Comparison of ENCODE assay signal across 8 mouse cellular contexts in the genomic region with DNA sequence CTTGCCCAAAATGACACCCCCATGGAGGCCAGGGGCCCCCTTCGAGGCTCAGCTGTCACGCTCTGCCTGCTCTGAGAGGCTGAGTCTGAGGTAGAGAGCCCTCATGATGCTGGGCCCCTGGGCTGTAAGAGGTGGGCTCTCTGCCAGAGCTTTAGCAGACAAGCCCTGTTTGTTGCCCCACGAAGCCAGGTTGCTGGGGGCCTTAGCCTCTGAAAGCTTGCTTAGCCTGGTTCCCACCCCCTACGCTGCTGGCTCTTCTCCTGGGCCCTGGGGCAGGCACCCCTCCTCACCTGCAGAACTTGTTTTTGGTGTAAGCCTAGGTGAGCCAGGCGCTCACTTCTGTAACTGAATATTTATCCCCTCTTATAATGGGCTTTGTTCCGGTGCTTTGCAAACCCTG. TPM values are rescaled to one million over a fixed set of nuclear protein-coding genes. Genes with fewer than 3 reads are reported as not detected.
DNase-seq lines count a peak whose midpoint lies in the region; ATAC-seq and TF ChIP-seq lines count a peak whose summit lies in the region.

No protein-coding gene starts in this region.

- WGBS in cerebellum, adult 2 months = 51% methylated on average over 6 of the region's 6 CpGs
- WGBS in hindbrain, embryonic 10.5 days = 72% methylated on average over 6 of the region's 6 CpGs
- WGBS in hindbrain, embryonic 11.5 days = 76% methylated on average over 6 of the region's 6 CpGs
- WGBS in intestine, postnatal 0 days = 61% methylated on average over 6 of the region's 6 CpGs

- no peaks in the 10 kb centered on the region for H3K9me3 ChIP-seq in hindbrain, embryonic 10.5 days
- H3K9me3 ChIP-seq in hindbrain, embryonic 11.5 days (ENCODE audit: control insufficient read depth, low read length) = no peaks in the 10 kb centered on the region
- H3K9me3 ChIP-seq in intestine, postnatal 0 days (ENCODE audit: control insufficient read depth) = no peaks in the 10 kb centered on the region

- no peak for ATAC-seq in hindbrain, embryonic 11.5 days (ENCODE audit: low FRiP score)
- no peak for ATAC-seq in intestine, postnatal 0 days
- no peak for ATAC-seq in erythroid progenitor cell, adult 5-6 weeks (replicated peaks; ENCODE audit: low FRiP score, poor library complexity, severe bottlenecking)

- H3K4me1 ChIP-seq in cerebellum, adult 2 months (ENCODE audit: control insufficient read depth, insufficient read depth, low read length) = peaks cover 42% of the 10 kb centered on the region
- H3K4me1 ChIP-seq in hindbrain, embryonic 10.5 days (replicated peaks) = peaks cover 70% of the 10 kb centered on the region
- peaks cover 7% of the 10 kb centered on the region; the same call in 1 of the 2 replicates for H3K4me1 ChIP-seq in hindbrain, embryonic 11.5 days (replicated peaks; ENCODE audit: control insufficient read depth, insufficient read depth, low read length)
- peaks cover 14% of the 10 kb centered on the region for H3K4me1 ChIP-seq in intestine, postnatal 0 days (replicated peaks; ENCODE audit: control insufficient read depth, insufficient read depth, low read length)

- TF ChIP-seq CTCF in cerebellum, adult 2 months (IDR thresholded peaks at IDR 0.05; ENCODE audit: borderline replicate concordance, insufficient read depth, low read depth, low read length) = no peak
- no peak for TF ChIP-seq CTCF in brain, embryonic 14.5 days (IDR thresholded peaks at IDR 0.05; ENCODE audit: borderline replicate concordance, extremely low read depth, insufficient read depth, insufficient read length)
- TF ChIP-seq CTCF in intestine, postnatal 0 days (IDR thresholded peaks at IDR 0.05; ENCODE audit: low read depth) = no peak

- H3K36me3 ChIP-seq in hindbrain, embryonic 10.5 days = peaks cover 12% of the 10 kb centered on the region
- no peaks in the 10 kb centered on the region for H3K36me3 ChIP-seq in hindbrain, embryonic 11.5 days (ENCODE audit: control insufficient read depth, insufficient read depth, low read length)
- peaks cover 13% of the 10 kb centered on the region; the same call in 1 of the 2 replicates for H3K36me3 ChIP-seq in intestine, postnatal 0 days (ENCODE audit: control insufficient read depth, insufficient read depth)

- H3K9ac ChIP-seq in hindbrain, embryonic 11.5 days (ENCODE audit: low read depth, low read length) = no peak overlapping the region
- H3K9ac ChIP-seq in intestine, postnatal 0 days (ENCODE audit: low read depth, low read length) = no peak overlapping the region

- H3K4me3 ChIP-seq in cerebellum, adult 2 months (replicated peaks; ENCODE audit: insufficient read depth, low read depth, low read length) = no peak overlapping the region
- H3K4me3 ChIP-seq in hindbrain, embryonic 10.5 days = no peak overlapping the region
- H3K4me3 ChIP-seq in hindbrain, embryonic 11.5 days (ENCODE audit: low read depth, low read length) = no peak overlapping the region
- no peak overlapping the region for H3K4me3 ChIP-seq in intestine, postnatal 0 days (ENCODE audit: low read depth, low read length)

- DNase-seq in cerebellum, adult 2 months = no peak
- DNase-seq in cerebellum, postnatal 36 days = no peak
- DNase-seq in hindbrain, embryonic 10.5 days (ENCODE audit: low spot score) = no peak
- no peak for DNase-seq in hindbrain, embryonic 11.5 days (ENCODE audit: low spot score)
- peak; percentile 85 for DNase-seq in brain, embryonic 14.5 days (ENCODE audit: low read depth)
- no peak for DNase-seq in adrenal gland, adult 2 months

- no peak overlapping the region for H3K4me2 ChIP-seq in hindbrain, embryonic 11.5 days (replicated peaks; ENCODE audit: low read depth, low read length)
- no peak overlapping the region for H3K4me2 ChIP-seq in intestine, postnatal 0 days (replicated peaks; ENCODE audit: low read depth)

- H3K27me3 ChIP-seq in cerebellum, adult 2 months (ENCODE audit: control insufficient read depth, insufficient read depth, low read length) = no peaks in the 10 kb centered on the region
- peaks cover 12% of the 10 kb centered on the region; the same call in 1 of the 2 replicates for H3K27me3 ChIP-seq in hindbrain, embryonic 10.5 days (ENCODE audit: insufficient read depth, poor library complexity, severe bottlenecking)
- no peaks in the 10 kb centered on the region for H3K27me3 ChIP-seq in hindbrain, embryonic 11.5 days (ENCODE audit: control insufficient read depth, insufficient read depth, low read length)
- no peaks in the 10 kb centered on the region for H3K27me3 ChIP-seq in intestine, postnatal 0 days (replicated peaks; ENCODE audit: control insufficient read depth, insufficient read depth, low read length)

- no peak for TF ChIP-seq POLR2A in cerebellum, adult 2 months (IDR thresholded peaks at IDR 0.05; ENCODE audit: borderline replicate concordance, insufficient read depth, low read length)
- TF ChIP-seq POLR2A in brain, embryonic 14.5 days (IDR thresholded peaks at IDR 0.05; ENCODE audit: borderline replicate concordance, extremely low read depth, insufficient read depth, insufficient read length, poor library complexity, severe bottlenecking) = no peak

- peak overlapping the region; percentile 24 for H3K27ac ChIP-seq in cerebellum, adult 2 months (ENCODE audit: insufficient read depth, low read length)
- H3K27ac ChIP-seq in hindbrain, embryonic 10.5 days = peak overlapping the region; percentile 83; the same call in 1 of the 2 replicates
- H3K27ac ChIP-seq in hindbrain, embryonic 11.5 days (ENCODE audit: low read depth, low read length) = no peak overlapping the region
- peak overlapping the region; percentile 41; the same call in 1 of the 2 replicates for H3K27ac ChIP-seq in intestine, postnatal 0 days (ENCODE audit: low read depth, low read length)

RNA-seq across cellular contexts. Expression of gene Ece1, which starts 55.6 kb away (rescaled TPM):
- polyA plus RNA-seq in cerebellum, adult 2 months (2012; rRNA removed) = 48.5 and 72.4 TPM in 2 replicates
- polyA plus RNA-seq in hindbrain, embryonic 10.5 days (2016; fragmentation: Nextera tagmentation; extraction: Ambion mirVana) = 33.7 and 37.6 TPM in 2 replicates
- polyA plus RNA-seq in hindbrain, embryonic 11.5 days (2014; fragmentation: Nextera tagmentation; extraction: Ambion mirVana) = 25.1 and 29.2 TPM in 2 replicates
- 6.5 and 15.8 TPM in 2 replicates for polyA plus RNA-seq in brain, embryonic 14.5 days (2012; rRNA removed)
- 44.9 and 49.1 TPM in 2 replicates for polyA plus RNA-seq in intestine, postnatal 0 days (2015; fragmentation: Nextera tagmentation; extraction: Ambion mirVana)
- 1.7 and 2.5 TPM in 2 replicates for total RNA-seq in erythroid progenitor cell, adult 5-6 weeks (2015; ENCODE audit: low replicate concordance)
- 0.51 and 0.83 TPM in 2 replicates for total RNA-seq in erythroid progenitor cell, adult 5-6 weeks (2017; ENCODE audit: low replicate concordance)
- 100 to 1,000 TPM; 228 to 424 TPM for total RNA-seq in adrenal gland, adult 2 months (2021)
- 50.0 and 414 TPM in 2 replicates for polyA plus RNA-seq in adrenal gland, adult 2 months (2012; rRNA removed)
